Mouse (Mus musculus) forebrain, embryonic 10.5 days (tissue): ENCODE data around the gene Elfn2. TPM values are rescaled to one million over a fixed set of nuclear protein-coding genes. Genes with fewer than 3 reads are reported as not detected.

Experiments used
- DNase-seq: peaks from one replicate; pipeline ENCODE4 v3.0.0-alpha.2; 2017; ENCODE audit warnings: low spot score; ENCODE audit errors: extremely low spot score
- H3K27ac ChIP-seq: fragments of 300-500 bp; sonication (generic); 2 replicates; pipeline ENCODE4 v1.5.1; 2016; ENCODE audit warnings: mild to moderate bottlenecking
- H3K27me3 ChIP-seq: fragments of 300-500 bp; sonication (generic); 2 replicates; pipeline ENCODE4 v1.6.1; 2016; ENCODE audit warnings: mild to moderate bottlenecking; ENCODE audit not compliant: poor library complexity, severe bottlenecking
- H3K36me3 ChIP-seq: fragments of 300-500 bp; sonication (generic); replicated peaks from 2 replicates; pipeline ENCODE4 v1.6.1; 2016; ENCODE audit warnings: mild to moderate bottlenecking, moderate library complexity
- H3K4me1 ChIP-seq: fragments of 300-500 bp; sonication (generic); 2 replicates; pipeline ENCODE4 v1.6.1; 2016
- H3K4me3 ChIP-seq: fragments of 300-500 bp; sonication (generic); 2 replicates; pipeline ENCODE4 v1.5.1; 2016; ENCODE audit warnings: mild to moderate bottlenecking, moderate library complexity
- H3K9me3 ChIP-seq: fragments of 300-500 bp; sonication (generic); 2 replicates; pipeline ENCODE4 v1.6.1; 2016; ENCODE audit warnings: mild to moderate bottlenecking, moderate library complexity
- WGBS: fragments of 180-500 bp; shearing (Covaris S2); methylation state at CpG from one replicate; pipeline ENCODE4 v1.1.7; 2016; 5-methylcytosine and 5-hydroxymethylcytosine counted together
- polyA plus RNA-seq: library from polyadenylated mRNA; unstranded; fragments of >200 nt; fragmentation: Nextera tagmentation; extraction: Ambion mirVana; gene quantifications from 2 replicates; pipeline ENCODE4 v1.2.1, GENCODE M21; 2016

Elfn2 gene
- polyA plus RNA-seq, 1 experiment from 2014 or later: 0.15 TPM

DNA sequence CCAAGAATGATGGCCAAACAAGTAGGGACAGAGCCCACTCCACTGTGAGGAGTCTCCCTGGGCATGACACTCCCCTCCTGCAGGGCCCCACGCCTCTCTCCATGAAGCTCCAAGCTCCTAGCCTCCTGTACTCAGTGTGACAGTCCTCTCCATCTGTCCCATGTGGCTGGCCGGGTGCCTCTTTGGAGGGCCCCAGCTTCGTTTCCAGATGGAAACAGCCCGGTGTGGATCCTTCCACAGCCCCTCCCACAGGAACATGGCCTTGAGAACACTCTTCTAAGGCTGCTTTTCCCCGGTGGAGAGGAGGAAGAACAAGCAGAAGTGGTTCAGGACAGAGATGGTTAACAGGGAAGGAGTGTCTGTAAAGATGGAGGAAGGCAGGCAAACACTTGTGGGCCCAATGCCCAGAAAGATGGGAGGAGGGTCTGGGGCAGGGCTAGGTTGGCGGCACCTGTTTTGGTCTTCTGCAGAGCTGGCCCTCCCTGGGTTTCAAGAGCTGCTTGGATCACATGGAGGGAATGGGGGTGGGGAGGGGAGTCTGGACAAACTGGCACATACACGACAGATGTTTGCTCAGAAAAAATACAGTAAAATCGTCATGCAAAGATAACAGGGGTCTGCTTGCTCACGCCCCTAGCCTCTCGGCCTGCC, 49.2 kb downstream of the Elfn2 start:
- WGBS: 75% methylated on average over 10 of the region's 10 CpGs
- no peak overlapping the region for H3K4me3 ChIP-seq
- no peak overlapping the region for H3K27ac ChIP-seq
- H3K9me3 ChIP-seq: no peaks in the 10 kb centered on the region; the same call in 1 of the 2 replicates
- H3K36me3 ChIP-seq: no peaks in the 10 kb centered on the region
- H3K27me3 ChIP-seq: peaks cover 58% of the 10 kb centered on the region
- peaks cover 37% of the 10 kb centered on the region for H3K4me1 ChIP-seq
- no peak for DNase-seq

DNA sequence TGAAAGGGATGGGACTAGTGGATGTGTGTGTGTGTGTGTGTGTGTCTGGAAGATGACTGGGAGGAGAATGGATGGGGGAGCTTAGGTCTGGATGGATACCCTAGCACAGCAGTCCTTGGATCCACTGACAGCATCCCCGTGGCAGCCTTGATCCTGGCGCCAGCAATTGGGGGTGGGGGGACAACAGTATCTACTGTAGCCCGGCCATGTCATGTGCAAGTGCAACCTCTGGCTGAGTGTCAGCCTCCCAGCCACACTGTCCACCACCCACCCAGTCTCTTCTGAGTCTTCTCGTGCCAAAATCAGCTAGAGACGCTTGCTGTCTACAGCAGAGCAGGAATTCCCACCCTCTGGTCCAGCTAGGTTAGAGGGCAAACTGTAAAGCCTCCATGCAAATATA, 54.3 kb downstream of the Elfn2 start:
- DNase-seq: no peak
- 72% methylated on average over 5 of the region's 5 CpGs for WGBS
- Histone ChIP-seq H3K4me3 (no peak overlapping the region), H3K36me3 (no peaks in the 10 kb centered on the region), H3K27me3 (peaks cover 8% of the 10 kb centered on the region), H3K4me1 (peaks cover 13% of the 10 kb centered on the region), H3K9me3 (no peaks in the 10 kb centered on the region), H3K27ac (0 out of 2 replicates have a peak overlapping the region, but pooled peaks have one; percentile 15)

DNA sequence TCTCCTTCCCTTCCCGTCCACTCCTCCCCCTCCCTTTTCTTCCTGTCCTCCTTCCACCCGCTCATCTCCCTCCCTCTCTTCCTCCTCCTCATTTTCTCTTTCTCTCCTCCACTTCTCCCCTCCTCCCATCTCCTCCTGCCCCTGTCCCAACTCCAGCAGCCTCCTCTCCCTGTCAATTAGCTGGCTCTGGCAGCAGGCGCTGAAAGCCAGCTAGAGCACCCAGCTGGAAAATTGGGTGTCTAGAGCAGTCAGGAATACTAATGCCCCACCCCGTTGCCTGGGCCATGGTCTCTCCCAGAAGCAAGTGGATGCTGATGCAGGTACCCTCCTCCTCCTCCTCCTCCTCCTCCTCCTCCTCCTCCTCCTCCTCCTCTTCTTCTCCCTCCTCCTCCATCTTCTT, 67.4 kb downstream of the Elfn2 start:
- Histone ChIP-seq H3K27ac (no peak overlapping the region), H3K36me3 (no peaks in the 10 kb centered on the region), H3K4me1 (peaks cover 15% of the 10 kb centered on the region), H3K27me3 (no peaks in the 10 kb centered on the region), H3K4me3 (no peak overlapping the region), H3K9me3 (no peaks in the 10 kb centered on the region)
- no peak for DNase-seq
- WGBS: 39% methylated on average over 4 of the region's 4 CpGs

DNA sequence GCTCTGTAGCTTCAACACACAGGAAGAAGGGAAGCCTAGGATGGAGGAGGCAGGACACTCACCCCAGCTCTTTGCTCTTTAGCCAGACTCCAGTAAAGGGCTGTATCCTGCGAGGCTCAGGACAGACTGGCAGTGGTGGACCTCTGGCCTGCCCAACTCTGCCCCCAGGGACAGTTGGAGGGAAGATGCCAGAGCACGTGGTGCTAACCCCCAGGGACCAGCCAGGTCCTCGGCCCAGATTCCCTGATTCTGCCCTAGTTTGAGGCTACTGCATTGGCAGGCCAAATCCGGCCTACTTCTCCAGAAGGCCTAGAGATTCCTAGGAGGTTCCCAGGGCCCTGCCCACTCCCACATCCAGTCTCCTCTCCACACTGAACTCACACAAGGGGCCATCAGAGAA, 70.8 kb downstream of the Elfn2 start:
- no peaks in the 10 kb centered on the region for H3K9me3 ChIP-seq
- DNase-seq: no peak
- H3K4me3 ChIP-seq: no peak overlapping the region
- no peak overlapping the region for H3K27ac ChIP-seq
- H3K27me3 ChIP-seq: peaks cover 3% of the 10 kb centered on the region
- H3K36me3 ChIP-seq: no peaks in the 10 kb centered on the region
- H3K4me1 ChIP-seq: peaks cover 28% of the 10 kb centered on the region
- WGBS: 89% methylated on average over 4 of the region's 4 CpGs

DNA sequence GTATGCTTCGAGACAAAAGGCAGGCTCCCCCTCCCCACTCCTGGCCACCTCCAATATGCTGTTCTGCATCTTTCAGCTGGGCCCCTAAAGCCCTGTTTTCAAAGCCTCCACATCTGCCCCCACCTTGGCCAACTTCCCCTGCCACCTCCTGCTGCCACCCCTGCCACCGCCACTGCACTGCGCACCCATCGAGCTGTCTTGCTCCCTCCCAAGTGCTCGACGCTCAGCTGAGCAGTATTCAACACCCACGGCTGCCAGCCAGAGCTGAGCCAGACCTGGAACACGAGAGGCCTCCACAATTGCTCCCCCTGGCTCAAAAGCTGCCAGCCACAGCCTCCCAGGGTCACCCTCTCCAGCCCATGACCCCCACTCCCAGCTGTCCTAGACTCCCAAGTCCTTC, 74.0 kb downstream of the Elfn2 start:
- WGBS: 60% methylated on average over 8 of the region's 8 CpGs
- H3K27me3 ChIP-seq: peaks cover 16% of the 10 kb centered on the region
- peak overlapping the region; percentile 20; the same call in 1 of the 2 replicates for H3K27ac ChIP-seq

DNA sequence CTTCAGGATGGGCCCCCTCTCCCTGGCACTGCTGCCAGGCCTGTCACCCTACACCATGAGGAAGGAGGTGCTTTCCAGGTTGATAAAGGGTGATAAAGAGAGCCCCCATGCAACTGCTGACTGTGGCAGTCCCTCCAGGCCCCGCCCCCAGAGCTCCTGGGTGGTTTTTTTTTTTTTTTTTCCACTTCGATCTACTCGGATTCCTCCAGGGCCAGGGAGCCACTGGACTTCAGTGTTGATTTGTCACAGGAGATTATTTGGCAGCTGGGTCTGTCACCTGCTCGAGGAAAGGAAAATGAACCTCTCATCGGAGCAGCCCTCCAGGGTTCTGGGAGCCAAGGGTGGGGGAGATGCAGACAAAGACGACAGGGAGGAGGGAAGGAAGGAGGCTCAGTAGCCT, 74.9 kb downstream of the Elfn2 start:
- Histone ChIP-seq H3K27me3 (peaks cover 25% of the 10 kb centered on the region), H3K36me3 (no peaks in the 10 kb centered on the region), H3K9me3 (no peaks in the 10 kb centered on the region), H3K4me3 (no peak overlapping the region), H3K27ac (no peak overlapping the region), H3K4me1 (peaks cover 22% of the 10 kb centered on the region)
- WGBS: 27% methylated on average over 6 of the region's 6 CpGs
- DNase-seq: no peak

More for the DNA sequence above, 74.0 kb downstream of the Elfn2 start:
- H3K36me3 ChIP-seq: no peaks in the 10 kb centered on the region
- no peak overlapping the region for H3K4me3 ChIP-seq
- no peak for DNase-seq
- peaks cover 26% of the 10 kb centered on the region for H3K4me1 ChIP-seq
- no peaks in the 10 kb centered on the region for H3K9me3 ChIP-seq

DNA sequence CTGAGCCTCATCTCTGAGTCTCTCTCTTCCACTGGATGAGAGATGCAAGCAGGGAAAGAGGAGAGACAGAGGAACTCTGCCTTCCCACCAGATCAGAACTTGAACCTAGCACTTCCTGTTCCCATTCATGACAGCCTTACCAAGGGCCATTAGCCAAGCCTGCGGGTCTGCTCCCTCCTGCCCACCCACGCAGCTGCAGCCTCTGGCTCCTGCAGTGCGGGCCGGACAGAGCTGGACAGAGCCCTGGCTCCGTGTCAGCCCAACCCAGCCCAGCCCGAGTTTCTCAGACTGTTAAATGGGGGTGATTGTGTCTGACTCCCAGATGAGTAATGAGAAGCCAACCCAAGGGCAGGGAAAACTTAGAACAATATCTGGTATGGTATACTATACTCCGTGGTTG, 83.3 kb downstream of the Elfn2 start:
- 49% methylated on average over 7 of the region's 7 CpGs for whole genome bisulfite sequencing
- no peaks in the 10 kb centered on the region for H3K36me3 ChIP-seq
- no peaks in the 10 kb centered on the region for H3K9me3 ChIP-seq
- peak overlapping the region; percentile 22; the same call in 1 of the 2 replicates for H3K27ac ChIP-seq
- H3K4me1 ChIP-seq: peaks cover 67% of the 10 kb centered on the region
- no peak for DNase-seq
- peaks cover 45% of the 10 kb centered on the region for H3K27me3 ChIP-seq
- H3K4me3 ChIP-seq: no peak overlapping the region

DNA sequence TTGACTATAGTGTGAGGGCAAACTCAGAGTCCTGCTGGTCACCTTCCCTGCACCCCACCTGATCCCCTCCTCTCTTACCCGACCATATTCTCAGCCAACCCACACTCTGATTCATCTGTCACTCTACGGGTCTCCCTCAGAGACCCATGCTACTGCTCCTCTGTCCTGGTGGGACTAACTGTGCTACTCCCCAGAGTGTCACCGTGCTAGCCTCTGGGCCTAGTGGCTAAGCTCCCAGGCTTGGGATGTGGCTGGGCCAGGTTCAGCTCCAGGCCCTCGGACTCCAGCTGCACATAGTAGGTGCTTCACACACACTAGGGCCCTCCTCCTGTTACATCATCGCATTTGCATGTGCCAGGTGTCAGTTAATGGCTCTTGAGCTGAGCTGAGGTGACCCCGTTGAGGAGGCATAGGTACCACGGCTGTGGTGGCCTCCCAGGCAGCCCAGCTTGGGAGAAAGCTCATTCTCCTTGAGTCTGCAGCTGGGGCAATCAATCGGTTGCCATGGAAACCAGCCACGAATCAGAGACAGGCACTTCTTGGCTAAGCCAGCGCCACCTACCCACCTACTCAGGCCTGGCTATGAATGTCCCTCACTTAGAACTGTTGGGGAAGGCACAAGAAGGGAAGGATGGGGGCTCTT, 84.4 kb downstream of the Elfn2 start:
- WGBS: 30% methylated on average over 10 of the region's 10 CpGs
- Histone ChIP-seq H3K4me1 (peaks cover 67% of the 10 kb centered on the region), H3K36me3 (no peaks in the 10 kb centered on the region), H3K9me3 (no peaks in the 10 kb centered on the region), H3K27me3 (peaks cover 38% of the 10 kb centered on the region), H3K4me3 (no peak overlapping the region), H3K27ac (peak overlapping the region; percentile 53)
- DNase-seq: peak; percentile 80

DNA sequence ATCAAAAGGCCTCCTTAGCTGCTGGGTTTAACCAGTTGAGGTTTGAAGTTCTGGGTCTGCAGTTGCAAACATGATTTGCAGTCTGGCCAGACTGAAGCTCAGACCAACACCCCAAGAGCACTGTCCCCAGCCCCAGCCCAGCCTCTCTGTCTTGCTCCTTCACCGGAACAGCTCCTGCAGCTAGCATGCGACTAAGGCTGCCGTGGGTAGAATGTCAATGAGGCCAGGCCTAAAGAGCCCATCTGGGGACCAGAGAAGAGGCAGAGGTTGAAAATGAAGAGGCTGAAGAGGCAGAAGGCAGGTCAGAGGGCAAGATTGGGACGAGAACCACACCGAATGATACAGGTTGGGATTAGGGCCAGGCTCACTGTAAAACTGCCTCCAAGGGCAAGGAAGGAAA, 85.2 kb downstream of the Elfn2 start:
- 67% methylated on average over 5 of the region's 5 CpGs for whole genome bisulfite sequencing
- Histone ChIP-seq H3K4me1 (peaks cover 67% of the 10 kb centered on the region), H3K4me3 (no peak overlapping the region), H3K9me3 (no peaks in the 10 kb centered on the region), H3K27me3 (peaks cover 30% of the 10 kb centered on the region), H3K27ac (peak overlapping the region; percentile 53; the same call in 1 of the 2 replicates), H3K36me3 (no peaks in the 10 kb centered on the region)
- DNase-seq: no peak

DNA sequence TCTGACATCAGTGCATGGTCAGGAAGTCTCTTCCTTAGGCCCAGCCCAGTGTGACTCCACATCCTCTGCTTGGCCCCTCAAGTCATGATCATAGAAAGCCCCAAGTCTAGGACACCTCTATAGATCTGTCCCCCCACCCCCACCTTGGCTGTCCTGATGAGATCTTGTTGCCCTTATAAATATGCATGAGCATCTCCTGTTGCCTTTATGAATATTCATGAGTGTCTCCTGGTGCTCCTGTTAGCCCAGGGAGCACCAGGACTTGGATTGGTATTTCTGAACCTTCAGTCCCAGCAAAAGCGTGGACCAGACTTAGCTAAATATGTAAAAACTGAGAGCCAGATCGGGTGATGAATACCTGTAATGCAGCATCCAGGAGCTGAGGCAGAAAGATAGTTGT, 86.2 kb downstream of the Elfn2 start:
- peaks cover 58% of the 10 kb centered on the region for H3K4me1 ChIP-seq
- peak overlapping the region; percentile 21; the same call in 1 of the 2 replicates for H3K27ac ChIP-seq
- H3K36me3 ChIP-seq: no peaks in the 10 kb centered on the region
- H3K27me3 ChIP-seq: peaks cover 21% of the 10 kb centered on the region
- whole genome bisulfite sequencing: 60% methylated on average over 2 of the region's 2 CpGs
- H3K4me3 ChIP-seq: no peak overlapping the region
- no peak for DNase-seq
- H3K9me3 ChIP-seq: no peaks in the 10 kb centered on the region

DNA sequence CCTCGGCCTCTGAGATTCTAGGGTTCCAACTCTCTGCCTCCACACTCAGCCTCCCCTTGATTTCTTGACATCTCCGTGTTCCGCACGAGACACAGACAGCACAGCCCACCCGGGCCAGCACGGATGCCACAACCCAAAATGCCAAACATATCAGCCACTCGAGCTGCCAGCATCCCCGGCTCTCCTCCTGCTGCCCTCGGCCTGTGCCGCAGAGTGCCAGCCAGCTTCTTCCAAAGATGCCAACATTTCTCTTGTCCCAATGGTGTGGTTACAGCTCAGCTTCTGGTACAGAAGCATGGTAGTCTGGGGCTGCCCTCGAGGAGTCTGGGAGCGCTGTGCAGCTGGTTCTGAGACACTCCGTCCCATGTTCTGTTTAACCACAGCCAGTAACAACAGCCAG, 92.3 kb downstream of the Elfn2 start:
- Histone ChIP-seq H3K27ac (no peak overlapping the region), H3K4me1 (peaks cover 3% of the 10 kb centered on the region; the same call in 1 of the 2 replicates), H3K9me3 (no peaks in the 10 kb centered on the region), H3K36me3 (no peaks in the 10 kb centered on the region), H3K27me3 (peaks cover 12% of the 10 kb centered on the region), H3K4me3 (no peak overlapping the region)
- whole genome bisulfite sequencing: 88% methylated on average over 13 of the region's 13 CpGs
- no peak for DNase-seq

DNA sequence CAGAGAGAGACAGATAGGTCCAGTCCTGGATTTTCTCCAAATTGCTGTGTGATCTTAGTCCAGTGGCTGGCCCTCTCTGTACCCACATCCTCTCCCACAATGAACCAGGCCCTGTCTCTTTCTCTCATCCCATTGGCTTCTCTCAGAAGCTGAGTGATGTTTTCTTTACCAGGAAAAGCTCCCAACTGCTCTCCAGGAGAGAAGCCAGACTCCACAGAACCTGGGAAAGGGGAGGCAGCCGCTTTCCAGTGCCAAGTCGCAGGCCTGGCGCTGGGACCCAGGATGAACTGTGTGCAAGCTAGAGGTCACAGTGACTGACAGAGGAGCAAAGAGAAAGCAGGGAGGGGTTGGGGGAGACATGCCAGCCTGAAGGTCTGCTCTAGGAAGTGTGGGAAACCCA, 93.6 kb downstream of the Elfn2 start:
- DNase-seq: no peak
- H3K4me1 ChIP-seq: 0 out of 2 replicates have a peak, but pooled peaks cover 3% of the 10 kb centered on the region
- WGBS: 80% methylated on average over 3 of the region's 3 CpGs
- no peak overlapping the region for H3K27ac ChIP-seq
- no peak overlapping the region for H3K4me3 ChIP-seq
- no peaks in the 10 kb centered on the region for H3K36me3 ChIP-seq
- peaks cover 20% of the 10 kb centered on the region for H3K27me3 ChIP-seq
- H3K9me3 ChIP-seq: no peaks in the 10 kb centered on the region

DNA sequence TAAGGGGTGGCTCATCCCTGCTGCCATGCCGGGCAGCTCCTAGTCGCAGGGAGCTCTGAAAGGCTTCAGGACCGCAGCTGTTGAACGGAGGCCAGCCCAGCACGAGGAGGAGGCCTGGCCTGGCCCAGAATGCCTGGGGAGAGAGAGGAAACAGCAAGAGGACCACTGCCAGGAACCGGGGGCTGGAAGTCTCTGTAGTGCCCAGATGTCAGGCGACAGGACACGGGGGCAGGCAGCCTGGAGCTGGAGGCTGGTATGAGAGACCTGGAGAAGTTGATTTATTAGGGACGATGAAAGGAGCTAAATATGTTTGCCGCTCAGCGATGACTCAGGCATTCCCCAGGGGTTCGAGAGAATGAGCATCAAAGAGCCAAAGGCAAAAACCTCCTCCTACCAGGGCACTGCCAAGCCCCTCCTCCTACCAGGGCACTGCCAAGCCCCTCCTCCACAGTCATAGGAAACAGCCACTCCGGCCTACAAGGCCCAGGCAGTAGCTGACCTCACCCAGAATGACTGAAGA, 94.1 kb downstream of the Elfn2 start:
- 74% methylated on average over 13 of the region's 13 CpGs for WGBS
- no peak for DNase-seq
- no peak overlapping the region for H3K4me3 ChIP-seq
- 0 out of 2 replicates have a peak, but pooled peaks cover 3% of the 10 kb centered on the region for H3K4me1 ChIP-seq
- H3K36me3 ChIP-seq: no peaks in the 10 kb centered on the region
- no peaks in the 10 kb centered on the region for H3K9me3 ChIP-seq
- peaks cover 24% of the 10 kb centered on the region for H3K27me3 ChIP-seq
- H3K27ac ChIP-seq: no peak overlapping the region
